Mouse (Mus musculus) neural tube, embryonic 11.5 days (tissue): ENCODE data around the gene Eng. TPM values are rescaled to one million over a fixed set of nuclear protein-coding genes. Genes with fewer than 3 reads are reported as not detected.
A peak's percentile ranks its signal among the peaks of the same experiment; 100 is the strongest.

Source experiments
- ATAC-seq: fragments of 200-750 bp; cut with Nextera tagmentation; 2 replicates; pipeline ENCODE4 v1.8.0; 2017; ENCODE audit warnings: moderate number of reproducible peaks, mild to moderate bottlenecking, moderate TSS enrichment, moderate library complexity; ENCODE audit not compliant: insufficient read depth, low FRiP score, low TSS enrichment
- DNase-seq: peaks from one replicate; pipeline ENCODE4 v3.0.0-alpha.2; 2015; ENCODE audit warnings: low spot score
- H3K27ac ChIP-seq: fragments of 300-500 bp; sonication (generic); 2 replicates; pipeline ENCODE4 v1.5.1; 2014; ENCODE audit warnings: low read depth, mild to moderate bottlenecking, low read length
- H3K27me3 ChIP-seq: fragments of 300-500 bp; sonication (generic); 2 replicates; pipeline ENCODE4 v1.6.1; 2014; ENCODE audit warnings: mild to moderate bottlenecking, low read length, mixed read lengths; ENCODE audit not compliant: control insufficient read depth, insufficient read depth
- H3K36me3 ChIP-seq: fragments of 300-500 bp; sonication (generic); 2 replicates; pipeline ENCODE4 v1.6.1; 2014; ENCODE audit warnings: mild to moderate bottlenecking, low read length, moderate library complexity, mixed read lengths; ENCODE audit not compliant: control insufficient read depth, insufficient read depth
- H3K4me1 ChIP-seq: fragments of 300-500 bp; sonication (generic); 2 replicates; pipeline ENCODE4 v1.6.1; 2014; ENCODE audit warnings: low read length, mixed read lengths; ENCODE audit not compliant: control insufficient read depth, insufficient read depth
- H3K4me2 ChIP-seq: fragments of 300-500 bp; sonication (generic); 2 replicates; pipeline ENCODE4 v1.6.1; 2014; ENCODE audit warnings: low read depth, mild to moderate bottlenecking, moderate library complexity
- H3K4me3 ChIP-seq: fragments of 300-500 bp; sonication (generic); 2 replicates; pipeline ENCODE4 v1.5.1; 2014; ENCODE audit warnings: low read depth, low read length
- H3K9ac ChIP-seq: fragments of 300-500 bp; sonication (generic); 2 replicates; pipeline ENCODE4 v1.6.1; 2014; ENCODE audit warnings: mild to moderate bottlenecking, low read length
- H3K9me3 ChIP-seq: fragments of 300-500 bp; sonication (generic); 2 replicates; pipeline ENCODE4 v1.6.1; 2016; ENCODE audit warnings: low read length; ENCODE audit not compliant: control insufficient read depth
- WGBS: fragments of 180-500 bp; shearing (Covaris S2); extraction: QIAGEN DNeasy Blood & Tissue Kit; methylation state at CpG from one replicate; pipeline ENCODE4 v1.1.7; 2014; 5-methylcytosine and 5-hydroxymethylcytosine counted together
- polyA plus RNA-seq: library from polyadenylated mRNA; unstranded; fragments of >200 nt; fragmentation: Nextera tagmentation; extraction: Ambion mirVana; gene quantifications from 2 replicates; pipeline ENCODE4 v1.2.1, GENCODE M21; 2014

The Eng gene
- polyA plus RNA-seq, 1 experiment from 2014 or later, result 26.8 TPM

DNA sequence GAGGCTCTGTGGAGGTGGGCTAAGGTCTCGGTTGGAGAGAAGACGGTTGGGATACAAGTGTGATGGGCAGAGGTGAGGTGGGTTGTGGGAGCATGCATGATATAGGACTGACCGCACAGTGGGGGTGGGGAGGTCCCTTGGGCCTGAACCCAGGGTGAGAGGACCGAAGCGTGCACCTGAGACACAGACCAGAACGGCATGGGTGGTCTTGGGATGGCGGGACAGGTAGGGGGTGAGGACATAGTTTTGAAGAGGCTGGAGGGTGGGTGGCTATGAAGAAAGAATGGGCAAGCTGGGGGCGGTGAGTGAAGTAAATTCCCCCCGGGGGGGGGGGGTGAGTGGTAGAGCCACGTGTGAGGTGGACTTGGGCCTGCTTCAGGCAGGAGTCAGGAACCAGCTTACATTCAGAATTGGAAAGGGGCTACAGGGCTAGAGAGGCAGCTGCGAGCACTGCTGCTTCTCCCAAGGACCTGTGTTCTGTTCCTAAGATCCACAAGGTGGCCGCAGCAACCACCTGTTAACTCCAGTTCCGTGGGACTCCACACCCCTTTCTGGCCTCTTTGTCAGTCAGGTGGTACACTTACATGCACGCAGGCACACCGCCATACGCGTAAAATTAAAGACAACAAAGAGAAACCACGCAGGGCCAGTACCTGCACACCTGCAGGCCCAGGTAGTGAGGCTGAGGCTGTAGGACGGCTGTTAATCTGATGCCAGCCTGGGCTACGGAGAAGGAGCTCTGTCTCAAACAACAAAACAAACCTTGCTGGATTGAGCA lies 18.9 kb upstream of the Eng start:
- no peak for DNase-seq
- ATAC-seq, result no peak
- Histone ChIP-seq H3K9ac (no peak overlapping the region), H3K27me3 (no peaks in the 10 kb centered on the region), H3K36me3 (no peaks in the 10 kb centered on the region), H3K4me3 (no peak overlapping the region), H3K9me3 (no peaks in the 10 kb centered on the region), H3K27ac (no peak overlapping the region), H3K4me1 (peaks cover 36% of the 10 kb centered on the region), H3K4me2 (no peak overlapping the region)
- 69% methylated on average over 20 of the region's 20 CpGs for WGBS

DNA sequence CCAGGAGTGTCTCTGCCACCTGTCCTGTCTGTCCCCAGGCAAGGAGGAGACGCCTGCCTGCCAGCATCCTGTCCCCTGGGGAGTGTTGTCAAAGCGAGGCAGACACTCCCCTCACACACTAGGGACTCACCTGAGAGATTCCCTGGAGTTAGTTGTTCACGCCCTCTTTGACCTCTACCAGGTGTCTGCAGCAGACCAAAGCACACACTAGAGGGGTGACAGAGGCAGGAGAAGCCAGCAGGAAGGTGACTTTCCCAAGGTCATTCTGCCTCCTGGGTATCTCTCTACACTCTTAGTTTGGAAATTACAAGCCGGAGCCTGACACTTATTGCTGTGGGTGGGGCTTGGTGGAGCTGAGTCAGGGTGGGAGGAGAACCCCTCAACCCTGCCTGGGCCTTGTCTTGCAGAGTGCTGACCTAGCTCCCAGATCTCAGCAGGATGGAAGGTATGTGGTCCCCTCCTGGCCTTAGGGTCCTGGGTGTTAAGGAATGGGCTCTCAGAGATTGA lies 18.3 kb upstream of the Eng start:
- Histone ChIP-seq H3K27me3 (no peaks in the 10 kb centered on the region), H3K4me1 (peaks cover 36% of the 10 kb centered on the region), H3K9me3 (no peaks in the 10 kb centered on the region), H3K27ac (no peak overlapping the region), H3K36me3 (no peaks in the 10 kb centered on the region), H3K9ac (no peak overlapping the region), H3K4me2 (no peak overlapping the region), H3K4me3 (no peak overlapping the region)
- ATAC-seq, result no peak
- WGBS, result 59% methylated on average over 4 of the region's 4 CpGs
- no peak for DNase-seq

DNA sequence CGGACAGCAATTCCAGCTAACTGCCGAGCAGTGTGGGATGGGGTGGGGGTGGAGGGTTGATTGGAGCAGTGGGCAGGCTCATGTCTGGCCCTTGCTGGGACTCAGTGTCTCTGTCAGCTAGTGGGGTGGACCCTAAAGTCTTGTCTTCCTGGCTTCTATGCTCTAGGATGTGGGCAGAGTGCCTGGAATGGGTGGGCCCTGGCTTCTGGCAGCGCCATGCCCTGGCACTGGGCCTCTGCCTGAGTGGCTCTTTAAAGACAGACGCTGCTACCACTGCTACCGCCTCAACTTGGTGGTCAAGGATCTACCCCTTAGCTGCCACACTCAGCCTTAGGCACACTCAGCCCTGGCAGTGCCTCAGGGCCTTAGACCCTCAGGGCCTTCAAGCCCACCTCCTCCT lies 17.7 kb upstream of the Eng start:
- WGBS, result 40% methylated on average over 5 of the region's 5 CpGs
- peak overlapping the region; percentile 35; the same call in 1 of the 2 replicates for H3K9ac ChIP-seq
- H3K4me1 ChIP-seq, result peaks cover 36% of the 10 kb centered on the region
- ATAC-seq (no peak), DNase-seq (no peak)
- H3K9me3 ChIP-seq, result no peaks in the 10 kb centered on the region
- no peak overlapping the region for H3K4me2 ChIP-seq
- H3K4me3 ChIP-seq, result no peak overlapping the region
- H3K27ac ChIP-seq, result no peak overlapping the region
- H3K27me3 ChIP-seq, result no peaks in the 10 kb centered on the region
- H3K36me3 ChIP-seq, result no peaks in the 10 kb centered on the region

DNA sequence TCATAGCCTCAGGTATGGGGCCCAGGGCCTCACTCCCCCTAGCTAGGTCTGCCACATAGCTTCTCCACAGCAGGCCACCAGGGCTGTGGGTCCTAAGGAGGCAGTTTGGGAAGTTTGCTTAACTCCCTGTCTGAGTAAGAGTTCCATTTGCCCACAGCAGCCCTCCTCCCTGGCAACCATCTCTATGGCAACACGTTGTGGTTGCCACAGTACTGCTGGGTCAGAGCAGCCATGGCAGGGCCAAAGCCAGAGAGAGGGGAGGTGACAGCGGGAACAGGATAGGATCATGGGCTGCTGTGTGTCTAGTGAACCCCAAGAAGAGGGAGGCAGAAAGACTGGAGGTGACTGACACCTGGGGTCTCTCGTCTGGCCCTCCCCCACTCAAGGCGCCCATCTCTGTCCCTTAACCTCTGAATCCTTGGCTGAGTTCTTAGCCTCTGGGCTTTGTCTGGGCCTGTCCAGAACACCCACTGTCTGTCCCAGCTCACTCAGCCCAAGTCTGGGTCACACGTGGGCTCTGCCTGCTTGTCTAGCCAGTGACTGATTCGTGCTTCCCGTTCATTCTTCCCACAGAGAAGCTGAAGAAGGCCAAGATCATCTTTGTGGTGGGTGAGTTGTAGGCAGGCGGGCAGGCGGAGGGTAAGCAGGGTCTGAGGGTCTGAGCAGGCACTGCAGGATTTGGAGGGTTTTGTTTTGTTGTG lies 17.0 kb upstream of the Eng start:
- Histone ChIP-seq H3K36me3 (no peaks in the 10 kb centered on the region), H3K4me1 (peaks cover 35% of the 10 kb centered on the region), H3K9me3 (no peaks in the 10 kb centered on the region), H3K9ac (peak overlapping the region; percentile 35; the same call in 1 of the 2 replicates), H3K4me2 (peak overlapping the region; percentile 17), H3K27me3 (no peaks in the 10 kb centered on the region), H3K4me3 (no peak overlapping the region), H3K27ac (peak overlapping the region; percentile 60; the same call in 1 of the 2 replicates)
- WGBS, result 36% methylated on average over 9 of the region's 9 CpGs
- ATAC-seq, result peak; percentile 73; the same call in 1 of the 2 replicates
- DNase-seq, result peak; percentile 79

DNA sequence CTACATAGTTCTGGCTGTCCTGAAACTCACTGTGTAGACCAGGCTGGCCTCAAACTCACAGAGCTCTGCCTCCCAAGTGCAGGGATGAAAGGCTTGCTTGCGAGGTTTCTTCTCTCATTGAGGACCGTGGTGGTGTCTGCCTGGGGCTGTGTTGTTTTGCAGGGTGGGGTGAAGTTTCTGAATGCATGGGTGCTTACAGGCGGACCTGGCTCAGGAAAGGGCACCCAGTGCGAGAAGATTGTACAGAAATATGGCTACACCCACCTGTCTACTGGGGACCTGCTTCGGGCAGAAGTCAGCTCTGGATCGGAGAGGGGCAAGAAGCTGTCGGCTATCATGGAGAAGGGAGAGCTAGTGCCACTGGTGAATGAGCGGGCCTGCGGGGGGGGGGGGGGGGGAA lies 16.4 kb upstream of the Eng start:
- H3K9me3 ChIP-seq, result no peaks in the 10 kb centered on the region
- H3K4me3 ChIP-seq, result no peak overlapping the region
- no peak overlapping the region for H3K9ac ChIP-seq
- H3K4me1 ChIP-seq, result peaks cover 29% of the 10 kb centered on the region
- no peak overlapping the region for H3K4me2 ChIP-seq
- no peaks in the 10 kb centered on the region for H3K36me3 ChIP-seq
- DNase-seq, result no peak
- WGBS, result 83% methylated on average over 7 of the region's 9 CpGs
- H3K27me3 ChIP-seq, result no peaks in the 10 kb centered on the region
- H3K27ac ChIP-seq, result no peak overlapping the region
- ATAC-seq, result no peak

DNA sequence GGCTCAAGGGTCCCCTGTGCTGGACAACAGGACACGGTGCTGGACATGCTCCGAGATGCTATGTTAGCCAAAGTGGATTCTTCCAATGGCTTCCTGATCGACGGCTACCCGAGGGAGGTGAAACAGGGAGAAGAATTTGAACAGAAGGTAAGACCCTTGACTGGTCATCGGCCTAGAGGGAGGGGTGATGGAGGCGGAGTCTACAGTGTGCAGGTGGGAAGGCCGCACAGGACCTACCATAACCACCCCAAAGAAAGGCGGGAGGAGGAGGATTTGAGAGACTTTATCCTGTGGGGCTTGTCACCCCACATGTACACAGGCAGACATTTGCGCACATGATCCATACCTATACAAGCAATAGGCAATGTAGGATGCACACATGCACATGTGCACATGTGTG lies 15.3 kb upstream of the Eng start:
- Histone ChIP-seq H3K4me2 (no peak overlapping the region), H3K9ac (no peak overlapping the region), H3K36me3 (no peaks in the 10 kb centered on the region), H3K4me3 (no peak overlapping the region), H3K9me3 (no peaks in the 10 kb centered on the region), H3K4me1 (peaks cover 19% of the 10 kb centered on the region), H3K27ac (no peak overlapping the region), H3K27me3 (no peaks in the 10 kb centered on the region)
- ATAC-seq (no peak), DNase-seq (no peak)
- WGBS, result 91% methylated on average over 10 of the region's 10 CpGs

DNA sequence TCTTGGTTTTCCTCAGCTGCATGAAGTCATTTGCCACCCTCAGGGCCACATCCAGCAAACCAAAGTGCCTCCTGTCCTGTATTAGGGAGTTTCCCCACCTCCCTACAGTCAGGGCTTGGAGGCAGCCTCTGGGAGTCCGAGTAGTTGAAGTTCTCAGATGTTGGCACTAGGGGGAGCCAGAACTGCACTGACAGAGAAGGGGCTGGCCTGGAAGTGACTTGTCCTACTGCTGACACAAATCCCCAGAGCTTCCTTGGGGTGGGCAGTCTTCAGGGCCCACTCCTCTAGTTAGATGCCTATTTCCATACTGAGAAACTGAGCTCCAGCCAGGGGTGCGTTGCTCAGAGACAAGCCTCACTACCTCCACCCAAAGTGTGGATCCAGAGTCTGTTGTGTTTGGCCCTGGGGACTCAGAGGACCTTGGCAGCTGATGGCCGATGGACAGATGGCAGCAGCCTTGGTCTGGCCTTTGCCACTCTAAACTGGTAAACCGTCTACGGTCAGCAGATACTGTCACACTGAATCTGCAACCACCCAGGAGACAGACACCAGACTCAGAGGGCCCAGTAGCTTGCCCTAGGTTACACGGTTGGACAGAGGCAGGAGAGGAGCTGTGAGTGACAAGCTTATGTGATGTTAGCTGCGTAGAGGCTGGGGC lies 14.5 kb upstream of the Eng start:
- DNase-seq, result peak; percentile 77
- Histone ChIP-seq H3K36me3 (no peaks in the 10 kb centered on the region), H3K4me3 (no peak overlapping the region), H3K9ac (no peak overlapping the region), H3K9me3 (no peaks in the 10 kb centered on the region), H3K27me3 (no peaks in the 10 kb centered on the region), H3K27ac (no peak overlapping the region), H3K4me2 (no peak overlapping the region), H3K4me1 (peaks cover 17% of the 10 kb centered on the region)
- WGBS, result 58% methylated on average over 7 of the region's 7 CpGs
- no peak for ATAC-seq

DNA sequence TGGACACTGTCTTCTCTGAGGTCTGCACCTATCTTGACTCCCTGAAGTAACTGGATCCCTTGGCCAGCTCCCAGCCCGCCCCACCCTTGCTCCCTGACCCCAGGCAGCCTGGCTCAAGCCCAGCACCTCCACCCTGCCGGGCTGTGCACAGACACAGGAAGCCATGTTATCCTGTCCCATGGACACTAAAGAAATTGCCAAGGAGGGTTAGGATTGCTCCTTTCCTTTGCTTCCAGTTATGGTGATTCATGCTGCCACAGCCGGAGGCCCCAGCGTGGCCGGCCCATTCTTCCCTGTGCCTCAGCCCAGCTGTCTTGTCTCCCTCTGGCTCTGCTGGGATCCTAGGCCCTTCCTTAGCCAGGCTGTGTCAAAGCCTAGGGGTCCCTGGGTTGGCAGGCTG lies 12.7 kb upstream of the Eng start:
- H3K4me1 ChIP-seq, result peaks cover 19% of the 10 kb centered on the region
- H3K4me2 ChIP-seq, result no peak overlapping the region
- H3K4me3 ChIP-seq, result no peak overlapping the region
- 79% methylated on average over 5 of the region's 5 CpGs for WGBS
- H3K9me3 ChIP-seq, result no peaks in the 10 kb centered on the region
- H3K9ac ChIP-seq, result no peak overlapping the region
- no peak overlapping the region for H3K27ac ChIP-seq
- no peaks in the 10 kb centered on the region for H3K27me3 ChIP-seq
- DNase-seq, result no peak
- H3K36me3 ChIP-seq, result no peaks in the 10 kb centered on the region
- no peak for ATAC-seq
